Mouse (Mus musculus): ENCODE measurements around the gene Nr2e3.
"Not testable (repeated sequence)": the region's sequence is repeated elsewhere in the genome, so short reads cannot be mapped to it uniquely, and the experiment has no call there.

The Nr2e3 gene

DNA sequence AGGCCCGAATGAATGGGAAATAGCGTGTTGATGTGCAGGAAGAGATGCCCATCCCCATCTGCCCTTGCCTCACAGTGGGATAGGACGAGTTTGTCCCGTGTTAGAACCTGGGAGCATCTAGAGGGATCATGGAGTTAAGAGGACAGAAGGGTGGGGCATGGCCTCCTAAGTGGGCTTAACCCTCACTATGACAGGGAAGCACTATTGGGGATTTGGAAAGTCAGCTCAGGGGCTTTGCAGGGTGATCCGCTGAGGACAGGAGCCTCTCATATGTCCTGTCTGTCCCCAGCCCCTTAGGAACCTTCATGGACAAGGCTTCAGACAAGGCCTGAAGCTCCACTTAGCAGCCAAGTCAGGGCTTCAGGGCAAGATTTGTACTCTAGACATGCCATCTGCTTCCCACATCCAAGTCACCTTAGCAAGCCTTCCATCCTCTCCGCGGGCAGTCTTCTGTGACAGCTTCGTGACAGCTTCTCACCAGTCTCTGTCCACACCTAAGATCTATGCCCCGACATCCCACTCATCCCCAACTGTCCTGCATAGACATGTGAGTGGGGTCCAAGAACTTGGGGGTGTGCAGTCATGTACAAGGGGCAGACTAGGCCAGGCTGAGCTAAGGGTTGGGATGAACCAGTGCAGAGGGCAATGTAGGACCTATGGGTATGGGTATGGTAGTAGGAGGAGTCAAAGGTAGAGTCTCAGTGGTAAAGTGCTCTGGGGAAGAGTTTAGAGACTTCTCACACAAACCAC, 9.3 kb downstream of the Nr2e3 start:
- DNase-seq (ENCODE audit: low spot score in 2 of 2), result no peak

DNA sequence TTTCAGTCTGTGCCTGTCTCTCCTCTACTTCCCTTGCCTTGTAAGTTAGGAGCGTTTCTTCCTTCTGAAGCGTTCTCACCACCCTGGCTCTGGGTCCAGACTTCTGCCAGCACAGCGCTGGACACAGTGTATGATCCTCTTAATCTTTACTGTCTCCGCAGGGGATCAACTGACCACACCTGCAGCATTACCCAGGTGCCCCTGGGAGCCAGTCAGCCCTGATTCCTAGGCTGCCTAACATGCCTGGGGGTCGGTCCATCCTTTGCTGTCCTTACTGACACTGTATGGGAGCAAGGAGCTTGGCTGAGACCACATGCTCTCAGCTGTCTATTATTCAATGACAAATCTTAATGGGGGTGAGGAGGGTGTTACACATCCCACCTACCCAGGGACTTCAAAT, 10.5 kb downstream of the Nr2e3 start:
- no peak for DNase-seq (ENCODE audit: low spot score in 2 of 2)

DNA sequence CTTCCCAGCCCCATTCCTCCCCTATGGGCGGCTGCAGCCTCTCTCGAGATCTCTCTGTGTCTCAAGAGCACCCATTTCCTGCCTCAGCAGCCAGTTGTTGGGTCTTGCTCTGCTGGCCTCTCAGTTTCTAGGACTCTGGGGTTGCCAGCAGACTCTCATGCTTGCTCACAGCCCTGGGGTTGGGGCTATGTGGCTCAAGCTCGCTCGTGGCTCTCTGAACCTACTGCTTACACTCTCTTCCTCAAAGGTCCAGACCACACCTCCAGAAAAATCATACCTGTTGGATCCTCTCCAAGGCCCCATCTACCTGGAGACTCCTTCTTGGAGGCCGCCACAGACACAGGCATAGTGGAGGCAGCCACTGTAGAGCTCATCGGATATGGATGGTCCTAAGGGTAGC, 10.9 kb downstream of the Nr2e3 start:
- no peak for DNase-seq (ENCODE audit: low spot score in 2 of 2)

- no peak for DNase-seq (ENCODE audit: low spot score in 2 of 2)
Measured at GRCm38 (mm10) chr9:59948691-59949250, 11.7 kb downstream of the Nr2e3 start.

DNA sequence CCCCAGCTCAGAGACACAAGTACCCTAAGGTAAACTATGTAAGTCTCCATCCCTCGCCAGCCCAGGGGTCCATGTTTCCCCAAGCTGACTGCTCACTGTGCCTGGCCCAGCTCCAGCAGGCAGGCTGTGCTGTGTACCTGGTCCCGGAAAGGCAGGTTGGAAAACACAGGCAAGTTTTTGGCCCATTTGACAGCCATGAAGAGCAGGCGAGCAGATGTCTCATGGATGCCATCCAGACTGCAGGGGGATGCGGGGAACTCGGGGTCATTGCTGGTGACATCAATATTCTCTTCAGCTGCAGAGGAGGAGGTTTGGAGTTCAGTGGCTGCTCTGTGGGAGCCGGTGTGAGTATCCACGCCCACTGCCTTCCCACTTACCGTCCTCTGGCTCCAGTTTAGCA, 12.2 kb downstream of the Nr2e3 start:
- no peak for DNase-seq (ENCODE audit: low spot score in 2 of 2)

DNA sequence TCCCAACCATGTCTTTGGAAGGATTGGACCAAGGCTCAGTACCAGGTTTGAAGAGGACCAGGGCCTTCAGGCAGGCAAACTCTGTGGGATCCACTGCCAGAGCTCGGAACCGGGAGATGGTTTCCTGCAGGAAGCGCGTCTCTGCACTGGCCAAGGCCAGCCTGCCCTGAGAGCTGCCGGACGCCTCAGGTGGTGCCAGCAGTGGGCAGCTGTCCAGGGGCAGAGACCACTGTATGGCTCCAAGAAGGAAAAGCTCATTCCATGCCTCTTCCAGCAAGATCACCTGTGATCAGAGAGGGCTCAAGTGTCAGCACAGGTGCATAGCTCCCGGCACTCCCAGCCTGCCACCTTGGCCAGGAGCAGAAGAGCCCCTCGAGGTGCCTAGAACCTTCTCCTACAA, 13.2 kb downstream of the Nr2e3 start:
- DNase-seq (ENCODE audit: low spot score in 2 of 2), result no peak

- no peak for DNase-seq (ENCODE audit: low spot score in 2 of 2)
Measured at GRCm38 (mm10) chr9:59945241-59945640, 15.2 kb downstream of the Nr2e3 start.

GRCm38 (mm10) chr9:59943826-59944225, 16.6 kb downstream of the Nr2e3 start:
- no peak for DNase-seq (ENCODE audit: low spot score in 2 of 2)

DNA sequence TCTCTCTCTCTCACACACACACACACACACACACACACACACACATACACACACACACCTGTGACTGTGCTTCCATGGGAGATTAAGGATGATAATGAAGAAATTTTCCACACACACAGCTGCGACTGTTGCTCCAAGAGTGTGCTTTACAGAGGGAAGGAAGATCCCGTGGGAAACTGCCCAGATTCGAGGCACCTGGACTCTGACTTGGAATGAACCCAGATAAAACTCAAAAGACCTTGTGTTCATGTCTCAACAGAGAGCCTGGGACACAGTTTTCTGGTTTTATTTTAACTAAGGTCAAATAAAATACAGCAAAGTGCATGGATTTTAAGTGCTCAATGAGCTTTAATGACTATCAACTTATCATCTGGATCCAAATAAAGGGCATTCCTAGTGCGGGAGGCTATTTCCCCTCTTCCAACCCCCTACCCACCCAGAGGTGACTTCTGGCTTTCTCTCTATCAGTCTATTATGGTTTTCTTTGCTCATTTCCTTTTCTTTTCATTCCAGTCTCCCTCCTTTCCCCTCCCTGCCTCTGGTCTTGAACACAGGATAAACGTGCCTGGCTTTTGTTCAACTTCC, 17.9 kb downstream of the Nr2e3 start:
- DNase-seq (ENCODE audit: low spot score in 2 of 2), result no peak

GRCm38 (mm10) chr9:59941885-59942350, 18.5 kb downstream of the Nr2e3 start:
- DNase-seq (ENCODE audit: low spot score in 2 of 2), result no peak

DNA sequence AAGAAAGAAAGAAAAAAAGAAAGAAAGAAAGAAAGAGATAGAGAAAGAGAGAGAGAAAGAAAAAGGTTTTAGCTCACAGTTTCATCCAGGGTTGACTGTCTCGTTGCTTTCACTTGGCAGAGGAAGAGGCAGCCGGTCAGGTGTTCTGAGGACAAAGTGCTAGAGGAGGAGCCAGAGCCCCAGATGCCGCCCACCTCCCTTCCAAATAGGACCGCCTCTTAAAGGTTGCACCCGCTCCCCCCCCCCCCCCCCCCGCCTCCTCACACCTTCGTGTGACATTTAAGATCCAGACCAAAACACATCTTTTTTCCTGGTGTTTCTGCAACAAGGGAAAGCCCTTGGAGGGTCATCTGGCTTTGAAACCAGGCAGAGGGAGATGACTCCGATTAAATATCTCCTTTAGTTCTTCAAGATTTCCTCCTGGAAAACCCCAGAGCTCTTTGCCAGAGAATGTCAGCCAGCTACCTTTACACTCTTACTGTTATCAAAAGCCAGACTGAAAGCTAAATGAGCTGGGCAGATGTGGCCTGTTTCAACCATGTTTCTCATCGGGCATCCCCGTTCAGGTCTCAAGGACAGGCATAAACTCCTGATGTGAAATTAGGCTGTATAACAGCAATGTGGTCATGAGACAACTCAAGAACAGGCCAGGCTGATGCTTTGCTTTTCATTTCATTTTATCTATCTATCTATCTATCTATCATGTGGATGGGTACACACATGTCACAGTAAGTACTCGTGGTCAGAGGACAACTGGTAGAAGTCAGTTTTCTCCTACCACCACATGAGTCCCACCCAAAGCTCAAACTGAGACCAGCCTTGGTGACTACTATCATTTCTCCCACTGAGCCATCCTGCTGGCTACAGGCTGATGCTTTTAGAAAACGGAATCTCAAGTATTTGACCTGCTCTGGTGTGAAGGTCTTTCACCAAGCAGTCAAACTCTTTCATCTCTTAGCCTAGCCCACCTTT, 19.3 kb downstream of the Nr2e3 start:
- DNase-seq (ENCODE audit: low spot score in 2 of 2), result no peak

- DNase-seq (ENCODE audit: low spot score in 2 of 2), result no peak
Measured at GRCm38 (mm10) chr9:59939691-59940090, 20.8 kb downstream of the Nr2e3 start.

DNA sequence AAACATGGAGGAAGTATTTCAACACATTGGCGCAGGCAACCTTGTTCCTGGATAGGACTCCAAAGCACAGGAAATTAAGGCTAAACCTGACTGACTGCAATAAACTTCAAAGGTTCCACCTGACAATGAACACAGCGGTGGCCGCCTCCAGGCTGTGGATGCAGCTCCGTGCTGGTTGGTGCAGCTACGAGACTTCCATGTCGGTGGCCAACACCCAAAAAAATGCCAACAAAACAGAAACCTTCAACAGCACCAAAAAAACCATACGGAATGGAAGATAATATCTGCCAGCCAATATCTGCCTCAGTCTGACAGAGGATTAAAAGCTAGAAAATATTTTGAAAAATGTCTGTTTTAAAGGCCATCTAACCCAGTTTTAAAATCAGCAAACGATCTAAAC, 21.9 kb downstream of the Nr2e3 start:
- DNase-seq (ENCODE audit: low spot score in 2 of 2), result no peak

GRCm38 (mm10) chr9:59935866-59936265, 24.6 kb downstream of the Nr2e3 start:
- not testable (repeated sequence) for DNase-seq (ENCODE audit: low spot score in 2 of 2)

- no peak for DNase-seq (ENCODE audit: low spot score in 2 of 2)
Measured at GRCm38 (mm10) chr9:59930248-59930647, 30.2 kb downstream of the Nr2e3 start.

DNA sequence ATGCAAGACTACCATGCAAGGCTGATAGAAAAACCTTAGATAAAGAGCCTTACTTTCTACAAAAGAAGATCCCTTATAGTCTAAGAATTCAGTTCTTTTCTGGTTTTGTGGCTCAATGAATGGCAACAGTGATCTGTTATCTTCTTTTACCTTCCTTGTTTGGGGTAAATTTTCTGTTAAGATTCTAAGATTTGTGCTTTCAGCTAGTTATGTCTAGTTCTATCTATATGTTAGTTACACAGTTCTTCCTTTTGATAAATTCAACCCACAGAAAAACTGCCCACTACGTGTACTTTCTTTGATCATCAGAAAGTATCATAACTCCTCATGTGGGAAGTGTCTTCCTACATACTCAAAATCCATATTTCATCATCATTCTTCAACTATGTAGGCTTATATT, 45.7 kb downstream of the Nr2e3 start:
- DNase-seq (ENCODE audit: low spot score in 2 of 2), result no peak

- DNase-seq (ENCODE audit: low spot score in 2 of 2), result no peak
Measured at GRCm38 (mm10) chr9:59903382-59903781, 57.1 kb downstream of the Nr2e3 start.
